Mouse (Mus musculus) MEL (cell line): ENCODE measurements at regions not wholly inside any gene's neighbourhood (a gene's known extent, or its start where the extent isn't known, plus 50 kb on each side); places are given as distances from the start of the nearest gene placed in this dataset.

Source experiments
- DNase-seq: peaks from one replicate; pipeline ENCODE4 v3.0.0; 2011; ENCODE audit warnings: low read depth, low spot score
- H3K27ac ChIP-seq: 2 replicates; pipeline ENCODE4 v1.5.1; 2012; ENCODE audit warnings: low read depth, mild to moderate bottlenecking, control low read depth, low read length, moderate library complexity; ENCODE audit not compliant: control insufficient read depth
- H3K27me3 ChIP-seq, 2 experiments: fragments of 150-350 bp in 1 of 2; sonication (generic) in 1 of 2; 2 replicates each; pipeline ENCODE4 v1.6.1; 2012; ENCODE audit warnings: low read length in 2 of 2, mild to moderate bottlenecking in 2 of 2, improper control_type of control experiment in 1 of 2, moderate library complexity in 1 of 2; ENCODE audit not compliant: insufficient read depth in 2 of 2, control insufficient read depth in 1 of 2
- H3K36me3 ChIP-seq, 2 experiments: 2 replicates each; pipeline ENCODE4 v1.6.1; 2012 to 2014; ENCODE audit warnings: low read length in 2 of 2, improper control_type of control experiment in 1 of 2, inconsistent platforms in 1 of 2, mild to moderate bottlenecking in 1 of 2; ENCODE audit not compliant: insufficient read depth in 2 of 2, control insufficient read depth in 1 of 2
- H3K4me1 ChIP-seq, 2 experiments: fragments of 150-350 bp in 1 of 2; sonication (generic) in 1 of 2; 2 replicates each; pipeline ENCODE4 v1.6.1; 2012; ENCODE audit warnings: low read length in 2 of 2, improper control_type of control experiment in 1 of 2, mild to moderate bottlenecking in 1 of 2; ENCODE audit not compliant: insufficient read depth in 2 of 2, control insufficient read depth in 1 of 2
- H3K4me3 ChIP-seq, 2 experiments: fragments of 150-350 bp in 1 of 2; sonication (generic) in 1 of 2; 2 replicates each; pipeline ENCODE4 v1.5.1; 2012; ENCODE audit warnings: low read depth in 2 of 2, low read length in 2 of 2, mild to moderate bottlenecking in 2 of 2, moderate library complexity in 2 of 2, control low read depth in 1 of 2, improper control_type of control experiment in 1 of 2; ENCODE audit not compliant: control insufficient read depth in 1 of 2, insufficient read depth in 1 of 2
- H3K79me2 ChIP-seq: 2 replicates; pipeline ENCODE4 v1.6.1; 2012; ENCODE audit warnings: mild to moderate bottlenecking, low read length, moderate library complexity; ENCODE audit not compliant: control insufficient read depth, poor library complexity, insufficient read depth
- H3K9ac ChIP-seq: 2 replicates; pipeline ENCODE4 v1.6.1; 2012; ENCODE audit warnings: low read depth, mild to moderate bottlenecking, control low read depth, low read length, moderate library complexity; ENCODE audit not compliant: control insufficient read depth, poor library complexity, severe bottlenecking
- H3K9me3 ChIP-seq: fragments of 150-350 bp; sonication (generic); replicated peaks from 2 replicates; pipeline ENCODE4 v1.6.1; 2012; ENCODE audit warnings: mild to moderate bottlenecking, low read length, improper control_type of control experiment, moderate library complexity; ENCODE audit not compliant: insufficient read depth
- BHLHE40 ChIP-seq: IDR thresholded peaks from 2 replicates; pipeline ENCODE4 v1.6.1; 2012; ENCODE audit warnings: low read depth, mild to moderate bottlenecking, inconsistent platforms, low read length, improper control_type of control experiment, borderline replicate concordance
- CHD1 ChIP-seq: IDR thresholded peaks from 2 replicates; pipeline ENCODE4 v1.6.1; 2012; ENCODE audit warnings: low read depth, mild to moderate bottlenecking, inconsistent platforms, low read length, improper control_type of control experiment
- CTCF ChIP-seq, 3 experiments: IDR thresholded peaks in 2 of 3; conservative IDR thresholded peaks in 1 of 3; 2 replicates each; pipeline ENCODE4 v1.5.1; 2011 to 2012; ENCODE audit warnings: low read length in 3 of 3, low read depth in 2 of 3, mild to moderate bottlenecking in 2 of 3, improper control_type of control experiment in 1 of 3, inconsistent platforms in 1 of 3, mixed read lengths in 1 of 3, moderate library complexity in 1 of 3; ENCODE audit not compliant: control insufficient read depth in 1 of 3, insufficient read depth in 1 of 3, poor library complexity in 1 of 3, severe bottlenecking in 1 of 3
- E2F4 ChIP-seq: IDR thresholded peaks from 2 replicates; pipeline ENCODE4 v1.6.1; 2011; ENCODE audit warnings: low read depth, low read length, improper control_type of control experiment, borderline replicate concordance
- ETS1 ChIP-seq: IDR thresholded peaks from 2 replicates; pipeline ENCODE4 v1.6.1; 2012; ENCODE audit warnings: low read depth, mild to moderate bottlenecking, inconsistent platforms, low read length, improper control_type of control experiment, moderate library complexity
- GABPA ChIP-seq: IDR thresholded peaks from 2 replicates; pipeline ENCODE4 v1.6.1; 2012; ENCODE audit warnings: low read depth, mild to moderate bottlenecking, inconsistent platforms, low read length, improper control_type of control experiment, moderate library complexity
- GATA1 ChIP-seq: IDR thresholded peaks from 2 replicates; pipeline ENCODE4 v1.6.1; 2011; ENCODE audit warnings: low read depth, low read length, improper control_type of control experiment
- MAZ ChIP-seq: IDR thresholded peaks from 2 replicates; pipeline ENCODE4 v1.6.1; 2012; ENCODE audit warnings: low read depth, mild to moderate bottlenecking, inconsistent platforms, low read length, improper control_type of control experiment
- MEF2A ChIP-seq: IDR thresholded peaks from 2 replicates; pipeline ENCODE4 v1.6.1; 2014; ENCODE audit warnings: low read depth, mild to moderate bottlenecking, inconsistent platforms, low read length, improper control_type of control experiment; ENCODE audit not compliant: poor library complexity, insufficient replicate concordance, severe bottlenecking; ENCODE audit errors: extremely low read depth
- NRF1 ChIP-seq: IDR thresholded peaks from 2 replicates; pipeline ENCODE4 v1.6.1; 2014; ENCODE audit warnings: low read depth, mild to moderate bottlenecking, inconsistent platforms, low read length, improper control_type of control experiment, moderate library complexity; ENCODE audit not compliant: poor library complexity, insufficient read depth, severe bottlenecking
- POLR2AphosphoS5 ChIP-seq: IDR thresholded peaks from 2 replicates; pipeline ENCODE4 v1.6.1; 2012; ENCODE audit warnings: low read depth, borderline replicate concordance, mild to moderate bottlenecking, inconsistent platforms, low read length, moderate library complexity, mixed read lengths
- SMC3 ChIP-seq: IDR thresholded peaks from 2 replicates; pipeline ENCODE4 v1.6.1; 2011; ENCODE audit warnings: low read depth, low read length, improper control_type of control experiment
- UBTF ChIP-seq: IDR thresholded peaks from 2 replicates; pipeline ENCODE4 v1.6.1; 2012; ENCODE audit warnings: low read depth, mild to moderate bottlenecking, inconsistent platforms, low read length, improper control_type of control experiment, moderate library complexity, borderline replicate concordance; ENCODE audit not compliant: insufficient read depth
- ZC3H11A ChIP-seq: IDR thresholded peaks from 2 replicates; pipeline ENCODE4 v1.6.1; 2012; ENCODE audit warnings: low read depth, mild to moderate bottlenecking, inconsistent platforms, low read length, improper control_type of control experiment
- ZKSCAN1 ChIP-seq: IDR thresholded peaks from 2 replicates; pipeline ENCODE4 v1.6.1; 2012; ENCODE audit warnings: low read depth, mild to moderate bottlenecking, inconsistent platforms, low read length, improper control_type of control experiment, moderate library complexity
- ZMIZ1 ChIP-seq: IDR thresholded peaks from 2 replicates; pipeline ENCODE4 v1.6.1; 2012; ENCODE audit warnings: low read depth, mild to moderate bottlenecking, inconsistent platforms, low read length, improper control_type of control experiment, moderate library complexity

DNA sequence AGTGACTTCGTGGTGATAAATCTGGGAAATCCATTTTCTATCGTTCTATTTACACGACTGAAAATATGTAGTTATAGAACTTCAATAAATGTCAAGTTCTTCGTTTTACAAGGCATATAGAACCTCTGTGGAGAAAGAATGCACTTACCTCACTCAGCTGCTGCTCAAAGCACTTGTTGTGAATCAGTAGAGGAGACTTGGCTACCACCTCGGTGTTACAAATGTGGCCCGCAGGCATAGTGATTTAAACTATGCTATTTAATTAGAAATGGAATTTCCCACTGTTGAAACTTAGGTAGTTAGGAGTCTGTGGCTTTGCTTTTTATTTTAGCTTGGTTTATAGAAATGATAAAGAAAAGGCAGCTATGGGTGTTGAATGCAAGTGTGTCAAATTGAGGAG lies 71.8 kb upstream of the Mmadhc start:
- Histone ChIP-seq H3K4me1 (no peaks in the 10 kb centered on the region), H3K4me3 (no peak overlapping the region), H3K79me2 (no peaks in the 10 kb centered on the region), H3K9me3 (no peaks in the 10 kb centered on the region), H3K27ac (no peak overlapping the region), H3K27me3 (no peaks in the 10 kb centered on the region), H3K36me3 (no peaks in the 10 kb centered on the region), H3K9ac (no peak overlapping the region)
- no peak for TF ChIP-seq ETS1
- no peak for TF ChIP-seq CTCF (IDR thresholded peaks at IDR 0.05 in 2 of 3, conservative IDR thresholded peaks at IDR 0.05 in 1 of 3; ENCODE audit: control insufficient read depth in 1 of 3, insufficient read depth in 1 of 3, low read depth in 2 of 3, low read length in 3 of 3, poor library complexity in 1 of 3, severe bottlenecking in 1 of 3)
- TF ChIP-seq UBTF, result no peak
- no peak for TF ChIP-seq SMC3
- no peak for TF ChIP-seq ZC3H11A
- no peak for TF ChIP-seq GATA1
- no peak for TF ChIP-seq GABPA
- TF ChIP-seq NRF1, result no peak
- TF ChIP-seq POLR2AphosphoS5, result no peak
- no peak for TF ChIP-seq BHLHE40
- no peak for DNase-seq

DNA sequence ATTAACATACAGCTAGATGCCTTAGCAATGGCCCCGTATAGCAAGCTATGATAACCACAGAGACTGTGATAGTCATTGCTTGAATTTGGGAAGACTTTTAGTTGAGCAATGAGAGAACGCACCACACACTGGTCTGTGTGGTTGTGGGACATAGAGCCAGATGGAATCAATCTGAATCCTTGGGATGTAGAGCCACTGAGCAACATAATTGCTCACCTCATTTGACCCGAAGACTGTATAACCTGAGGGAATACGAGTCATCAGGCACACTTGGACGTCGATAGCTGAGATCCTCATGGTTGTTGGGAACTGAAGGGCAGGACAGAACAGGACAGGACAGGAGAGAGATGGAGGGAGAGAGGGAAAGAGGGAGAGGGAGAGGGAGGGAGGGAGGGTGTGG lies 68.6 kb upstream of the Mmadhc start:
- Histone ChIP-seq H3K79me2 (no peaks in the 10 kb centered on the region), H3K9me3 (no peaks in the 10 kb centered on the region), H3K4me3 (no peak overlapping the region), H3K27me3 (no peaks in the 10 kb centered on the region), H3K36me3 (no peaks in the 10 kb centered on the region), H3K9ac (no peak overlapping the region), H3K27ac (no peak overlapping the region), H3K4me1 (no peaks in the 10 kb centered on the region)
- no peak for TF ChIP-seq NRF1
- TF ChIP-seq ETS1, result no peak
- no peak for TF ChIP-seq E2F4
- no peak for TF ChIP-seq ZKSCAN1
- TF ChIP-seq ZMIZ1, result no peak
- TF ChIP-seq MAZ, result no peak
- TF ChIP-seq MEF2A, result no peak
- no peak for TF ChIP-seq CHD1
- no peak for DNase-seq
